11 mouse cellular contexts compared by ENCODE assay signal in the genomic region with DNA sequence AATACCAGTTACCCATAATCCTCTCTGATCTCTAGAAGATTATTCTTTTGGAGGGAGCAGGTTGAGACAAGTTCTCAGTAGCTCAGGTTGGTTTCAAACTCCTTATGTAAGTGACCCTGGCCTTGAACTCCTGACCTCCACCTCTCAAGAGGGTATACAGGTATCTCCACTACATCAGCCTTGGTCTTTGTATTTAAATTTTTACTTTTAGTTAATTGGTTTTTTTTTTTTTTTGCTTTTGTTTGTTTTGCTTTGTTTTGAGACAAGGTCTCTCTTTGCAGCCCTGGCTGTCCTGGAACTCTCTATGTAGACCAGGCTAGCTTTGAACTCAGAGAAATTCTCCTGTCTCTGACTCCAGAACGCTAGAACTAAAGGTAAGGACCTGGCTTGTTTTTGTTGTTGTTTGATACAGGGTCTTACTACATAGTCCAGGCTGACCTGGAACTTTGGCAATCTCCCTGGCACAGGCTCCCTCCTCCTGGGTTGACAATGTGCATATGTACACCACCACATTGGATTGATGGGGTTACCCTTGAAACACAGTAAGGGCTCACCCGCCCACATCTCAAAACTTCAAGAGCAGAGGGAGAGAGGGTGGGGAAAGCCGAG. TPM values are rescaled to one million over a fixed set of nuclear protein-coding genes. Genes with fewer than 3 reads are reported as not detected.
DNase-seq lines count a peak whose midpoint lies in the region; ATAC-seq and TF ChIP-seq lines count a peak whose summit lies in the region.
"Had no signal": no experiment of that assay in that cellular context is flagged by ENCODE, and none has a peak within 500 bp of the region (broad histone marks: within the 10 kb centered on the region; RNA-seq: fewer than 3 reads in every experiment).

No protein-coding gene starts in this region.

- H3K4me3 ChIP-seq in heart, embryonic 13.5 days: no peak overlapping the region
- H3K4me3 ChIP-seq in lung, embryonic 16.5 days (ENCODE audit: low read length): no peak overlapping the region
- H3K4me3 ChIP-seq in embryonic fibroblast, embryonic 13.5 days (ENCODE audit: insufficient read depth, low read length): no peak overlapping the region
- H3K4me3 ChIP-seq in myocyte: no peak overlapping the region
- H3K4me3 ChIP-seq: left cerebral cortex, adult 2 months had no signal

- no peak for DNase-seq in heart, adult 18-20 months
- no peak for DNase-seq in lung, postnatal 14 days
- no peak for DNase-seq in thymus, postnatal 0 days (ENCODE audit: low spot score)
- no peak for DNase-seq in urinary bladder, postnatal 10 days (ENCODE audit: low spot score)

- H3K9ac ChIP-seq in heart, embryonic 13.5 days: no peak overlapping the region
- H3K9ac ChIP-seq in lung, embryonic 16.5 days (ENCODE audit: low read length): no peak overlapping the region

- no peaks in the 10 kb centered on the region for H3K9me3 ChIP-seq in heart, embryonic 13.5 days
- no peaks in the 10 kb centered on the region for H3K9me3 ChIP-seq in lung, embryonic 16.5 days (ENCODE audit: control insufficient read depth, low read length)

- TF ChIP-seq CTCF in embryonic fibroblast, embryonic 13.5 days (IDR thresholded peaks at IDR 0.05; ENCODE audit: borderline replicate concordance, insufficient read depth, low read length): no peak

- H3K27ac ChIP-seq in heart, embryonic 13.5 days (replicated peaks): peak overlapping the region; percentile 92
- H3K27ac ChIP-seq in lung, embryonic 16.5 days (ENCODE audit: low read length): peak overlapping the region; percentile 84
- H3K27ac ChIP-seq in embryonic fibroblast, embryonic 13.5 days (ENCODE audit: insufficient read depth, low read length): peak overlapping the region; percentile 24; the same call in 1 of the 2 replicates

- no peak overlapping the region for H3ac ChIP-seq in myocyte (ENCODE audit: control insufficient read depth, insufficient read length)

- H3K4me1 ChIP-seq in heart, embryonic 13.5 days: peaks cover 42% of the 10 kb centered on the region
- peaks cover 24% of the 10 kb centered on the region for H3K4me1 ChIP-seq in lung, embryonic 16.5 days (replicated peaks; ENCODE audit: control insufficient read depth, insufficient read depth, low read length)
- peaks cover 5% of the 10 kb centered on the region; the same call in 1 of the 2 replicates for H3K4me1 ChIP-seq in embryonic fibroblast, embryonic 13.5 days (ENCODE audit: control insufficient read depth, insufficient read depth, low read length)

- H3K79me2 ChIP-seq in myocyte (ENCODE audit: control insufficient read depth, insufficient read depth): no peaks in the 10 kb centered on the region

- no peaks in the 10 kb centered on the region for H3K27me3 ChIP-seq in heart, embryonic 13.5 days (replicated peaks)
- no peaks in the 10 kb centered on the region for H3K27me3 ChIP-seq in lung, embryonic 16.5 days (ENCODE audit: control insufficient read depth, insufficient read depth, low read depth, low read length)
- H3K27me3 ChIP-seq in myocyte (ENCODE audit: control insufficient read depth, insufficient read depth, insufficient read length): no peaks in the 10 kb centered on the region

- H3K36me3 ChIP-seq in heart, embryonic 13.5 days: peaks cover 9% of the 10 kb centered on the region
- H3K36me3 ChIP-seq in lung, embryonic 16.5 days (ENCODE audit: control insufficient read depth, insufficient read depth, low read length): no peaks in the 10 kb centered on the region
- no peaks in the 10 kb centered on the region for H3K36me3 ChIP-seq in myocyte (ENCODE audit: control insufficient read depth, insufficient read depth)

- no peak for TF ChIP-seq POLR2A in embryonic fibroblast, embryonic 13.5 days (IDR thresholded peaks at IDR 0.05; ENCODE audit: low read depth, low read length)
- no peak for TF ChIP-seq POLR2A in myocyte (IDR thresholded peaks at IDR 0.05; ENCODE audit: insufficient read length, low read depth)

- no peak for ATAC-seq in heart, embryonic 13.5 days (ENCODE audit: extremely low read depth, insufficient number of reproducible peaks, low FRiP score, low TSS enrichment)
- no peak for ATAC-seq in lung, embryonic 16.5 days (ENCODE audit: low read depth)

- no peak overlapping the region for H3K4me2 ChIP-seq in heart, embryonic 13.5 days
- no peak overlapping the region for H3K4me2 ChIP-seq in lung, embryonic 16.5 days (ENCODE audit: low read depth, low read length)
- H3K4me2 ChIP-seq in myocyte (ENCODE audit: low read depth): peak overlapping the region; percentile 37

- 26% methylated on average over 3 of the region's 3 CpGs for WGBS in heart, embryonic 13.5 days
- WGBS in lung, embryonic 16.5 days: 16% methylated on average over 3 of the region's 3 CpGs

TF ChIP-seq in myocyte, 11 proteins besides CTCF, POLR2A, EP300 and RAD21:
- TF ChIP-seq CEBPB (IDR thresholded peaks at IDR 0.05; ENCODE audit: insufficient read depth, poor library complexity, severe bottlenecking) (no peak), USF1 (IDR thresholded peaks at IDR 0.05; ENCODE audit: low read depth) (no peak), TCF12 (IDR thresholded peaks at IDR 0.05; ENCODE audit: insufficient read depth, poor library complexity, severe bottlenecking) (no peak), MYOG (IDR thresholded peaks at IDR 0.05; ENCODE audit: control insufficient read depth in 1 of 3, insufficient read depth in 1 of 3, insufficient read length in 2 of 3, low read depth in 2 of 3) (no peak), SRF (IDR thresholded peaks at IDR 0.05; ENCODE audit: control insufficient read depth, insufficient read length, low read depth) (no peak), REST (IDR thresholded peaks at IDR 0.05; ENCODE audit: insufficient read depth, insufficient read length) (no peak), MAX (IDR thresholded peaks at IDR 0.05; ENCODE audit: low read depth) (no peak), TCF3 (IDR thresholded peaks at IDR 0.05; ENCODE audit: insufficient read length, low read depth) (no peak), MYOD1 (IDR thresholded peaks at IDR 0.05; ENCODE audit: control insufficient read depth in 1 of 3, insufficient read length in 2 of 3, low read depth in 2 of 3) (no peak), E2F4 (IDR thresholded peaks at IDR 0.05; ENCODE audit: insufficient read depth) (no peak)

RNA-seq across cellular contexts. Expression of a gene that starts 3.7 kb away (rescaled TPM):
- 2.6 and 3.2 TPM in 2 replicates for polyA plus RNA-seq in heart, embryonic 13.5 days (2015; fragmentation: Nextera tagmentation; extraction: Ambion mirVana)
- total RNA-seq in heart, adult 18-20 months (2021): 1 to 10 TPM; 3.7 to 6.0 TPM
- polyA plus RNA-seq in lung, embryonic 16.5 days (2015; fragmentation: Nextera tagmentation; extraction: Ambion mirVana): 5.9 and 6.4 TPM in 2 replicates
- 5.6 and 6.2 TPM in 2 replicates for polyA plus RNA-seq in embryonic fibroblast, embryonic 13.5 days (2011; ENCODE audit: insufficient read length, low read depth, missing spikeins)
- 2.5 TPM for polyA plus RNA-seq in myocyte (2012; fragmentation: generic; extraction: Trizol)
- 0.24 and 0.40 TPM in 2 replicates for polyA plus RNA-seq in thymus, postnatal 0 days (2015; fragmentation: Nextera tagmentation; extraction: Ambion mirVana)
- total RNA-seq: CH12.LX; granulocyte monocyte progenitor cell, adult 5-6 weeks had no signal

RNA-seq across cellular contexts. Expression of a gene that starts 3.8 kb away (rescaled TPM):
- polyA plus RNA-seq in heart, embryonic 13.5 days (2015; fragmentation: Nextera tagmentation; extraction: Ambion mirVana): 41.5 and 47.8 TPM in 2 replicates
- total RNA-seq in heart, adult 18-20 months (2021): 10 to 100 TPM; 72.7 to 81.2 TPM
- 58.8 and 65.3 TPM in 2 replicates for polyA plus RNA-seq in lung, embryonic 16.5 days (2015; fragmentation: Nextera tagmentation; extraction: Ambion mirVana)
- polyA plus RNA-seq in embryonic fibroblast, embryonic 13.5 days (2011; ENCODE audit: insufficient read length, low read depth, missing spikeins): 21.0 and 25.4 TPM in 2 replicates
- polyA plus RNA-seq in myocyte (2012; fragmentation: generic; extraction: Trizol): 55.1 TPM
- polyA plus RNA-seq in thymus, postnatal 0 days (2015; fragmentation: Nextera tagmentation; extraction: Ambion mirVana): 29.6 and 31.1 TPM in 2 replicates

RNA-seq across cellular contexts. Expression of a gene that starts 5.6 kb away (rescaled TPM):
- 8.5 and 9.2 TPM in 2 replicates for polyA plus RNA-seq in heart, embryonic 13.5 days (2015; fragmentation: Nextera tagmentation; extraction: Ambion mirVana)
- 10 to 100 TPM; 16.2 to 18.2 TPM for total RNA-seq in heart, adult 18-20 months (2021)
- 20.9 and 23.5 TPM in 2 replicates for polyA plus RNA-seq in lung, embryonic 16.5 days (2015; fragmentation: Nextera tagmentation; extraction: Ambion mirVana)
- polyA plus RNA-seq in embryonic fibroblast, embryonic 13.5 days (2011; ENCODE audit: insufficient read length, low read depth, missing spikeins): 6.7 and 13.5 TPM in 2 replicates
- polyA plus RNA-seq in myocyte (2012; fragmentation: generic; extraction: Trizol): 24.1 TPM
- polyA plus RNA-seq in thymus, postnatal 0 days (2015; fragmentation: Nextera tagmentation; extraction: Ambion mirVana): 14.3 and 14.7 TPM in 2 replicates

RNA-seq across cellular contexts. Expression of a gene that starts 13.2 kb away (rescaled TPM):
- 5.1 and 5.2 TPM in 2 replicates for polyA plus RNA-seq in heart, embryonic 13.5 days (2015; fragmentation: Nextera tagmentation; extraction: Ambion mirVana)
- 1 to 10 TPM; 2.4 to 3.0 TPM for total RNA-seq in heart, adult 18-20 months (2021)
- 7.7 and 8.2 TPM in 2 replicates for polyA plus RNA-seq in lung, embryonic 16.5 days (2015; fragmentation: Nextera tagmentation; extraction: Ambion mirVana)
- polyA plus RNA-seq in embryonic fibroblast, embryonic 13.5 days (2011; ENCODE audit: insufficient read length, low read depth, missing spikeins): 13.1 and 14.9 TPM in 2 replicates
- 21.5 TPM for polyA plus RNA-seq in myocyte (2012; fragmentation: generic; extraction: Trizol)
- polyA plus RNA-seq in thymus, postnatal 0 days (2015; fragmentation: Nextera tagmentation; extraction: Ambion mirVana): 0.36 and 0.51 TPM in 2 replicates
- total RNA-seq: CH12.LX had no signal

RNA-seq across cellular contexts. Expression of a gene that starts 32.0 kb away (rescaled TPM):
- polyA plus RNA-seq in heart, embryonic 13.5 days (2015; fragmentation: Nextera tagmentation; extraction: Ambion mirVana): 5.1 and 5.7 TPM in 2 replicates
- total RNA-seq in heart, adult 18-20 months (2021): 1 to 10 TPM; 7.6 to 7.8 TPM
- 5.4 and 6.2 TPM in 2 replicates for polyA plus RNA-seq in lung, embryonic 16.5 days (2015; fragmentation: Nextera tagmentation; extraction: Ambion mirVana)
- polyA plus RNA-seq in embryonic fibroblast, embryonic 13.5 days (2011; ENCODE audit: insufficient read length, low read depth, missing spikeins): 5.7 and 6.9 TPM in 2 replicates
- 8.9 TPM for polyA plus RNA-seq in myocyte (2012; fragmentation: generic; extraction: Trizol)
- polyA plus RNA-seq in thymus, postnatal 0 days (2015; fragmentation: Nextera tagmentation; extraction: Ambion mirVana): 5.3 and 5.9 TPM in 2 replicates

Comparison
In these comparisons a context has a peak if more than half of its experiments do, and no peak if none do; other contexts are left out.
1. H3K27ac ChIP-seq: peak in every context shown above with its lines; median percentile 92 in heart, embryonic 13.5 days; 84 in lung, embryonic 16.5 days; 24 in embryonic fibroblast, embryonic 13.5 days.